Mouse (Mus musculus) frontal cortex, adult 2 months (tissue): ENCODE results near the gene Pcp4. TPM values are rescaled to one million over a fixed set of nuclear protein-coding genes. Genes with fewer than 3 reads are reported as not detected.
A peak's percentile ranks its signal among the peaks of the same experiment; 100 is the strongest.

Experiments
- DNase-seq, 2 experiments: peaks; one replicate each; pipeline ENCODE4 v3.0.0; 2022; ENCODE audit warnings: low spot score in 1 of 2; ENCODE audit errors: extremely low spot score in 1 of 2
- polyA plus RNA-seq: library from polyadenylated mRNA; depleted of rRNA; stranded (reverse); fragments of >200 nt; gene quantifications from 2 replicates; pipeline ENCODE4 v1.2.3, GENCODE M21; 2012

Pcp4 gene
- polyA plus RNA-seq, 1 experiment, result 973 TPM

- DNase-seq, result no peak
Observed at GRCm38 (mm10) chr16:96487007-96487684, 19.7 kb downstream of the Pcp4 start.

GRCm38 (mm10) chr16:96488038-96488437, 20.6 kb downstream of the Pcp4 start:
- no peak for DNase-seq

GRCm38 (mm10) chr16:96491530-96491929, 24.1 kb downstream of the Pcp4 start:
- DNase-seq, result no peak

- no peak for DNase-seq
Observed at GRCm38 (mm10) chr16:96494079-96494478, 26.7 kb downstream of the Pcp4 start.

GRCm38 (mm10) chr16:96498951-96499350, 31.5 kb downstream of the Pcp4 start:
- peak in 1 of 2 experiments; percentile 37 for DNase-seq

GRCm38 (mm10) chr16:96501241-96501640, 33.8 kb downstream of the Pcp4 start:
- no peak for DNase-seq

- no peak for DNase-seq
Observed at GRCm38 (mm10) chr16:96502586-96502985, 35.2 kb downstream of the Pcp4 start.

GRCm38 (mm10) chr16:96514466-96514865, 47.1 kb downstream of the Pcp4 start:
- DNase-seq, result no peak

GRCm38 (mm10) chr16:96527476-96527875, 60.1 kb downstream of the Pcp4 start:
- no peak for DNase-seq

GRCm38 (mm10) chr16:96528471-96528870, 61.1 kb downstream of the Pcp4 start:
- no peak for DNase-seq

- DNase-seq, result no peak
Observed at GRCm38 (mm10) chr16:96529896-96530568, 62.6 kb downstream of the Pcp4 start.

- DNase-seq, result no peak
Observed at GRCm38 (mm10) chr16:96530569-96530898, 63.1 kb downstream of the Pcp4 start.

GRCm38 (mm10) chr16:96531029-96531428, 63.6 kb downstream of the Pcp4 start:
- DNase-seq, result no peak

- DNase-seq, result peak in 1 of 2 experiments; percentile 30
Observed at GRCm38 (mm10) chr16:96533710-96534109, 66.3 kb downstream of the Pcp4 start.

GRCm38 (mm10) chr16:96535271-96535670, 67.9 kb downstream of the Pcp4 start:
- peak; percentile 53 to 82 for DNase-seq

- DNase-seq, result no peak
Observed at GRCm38 (mm10) chr16:96536426-96536825, 69.0 kb downstream of the Pcp4 start.

- no peak for DNase-seq
Observed at GRCm38 (mm10) chr16:96539091-96539490, 71.7 kb downstream of the Pcp4 start.

- DNase-seq, result no peak
Observed at GRCm38 (mm10) chr16:96541056-96541455, 73.7 kb downstream of the Pcp4 start.

GRCm38 (mm10) chr16:96552680-96553079, 85.3 kb downstream of the Pcp4 start:
- no peak for DNase-seq

- peak; percentile 38 to 62 for DNase-seq
Observed at GRCm38 (mm10) chr16:96555412-96555811, 88.0 kb downstream of the Pcp4 start.

- DNase-seq, result no peak
Observed at GRCm38 (mm10) chr16:96556621-96557020, 89.2 kb downstream of the Pcp4 start.

GRCm38 (mm10) chr16:96558341-96558740, 90.9 kb downstream of the Pcp4 start:
- no peak for DNase-seq
